Mouse (Mus musculus): ENCODE results near the gene Tram2. TPM values are rescaled to one million over a fixed set of nuclear protein-coding genes. Genes with fewer than 3 reads are reported as not detected.

Tram2 gene
- total RNA-seq, 1 experiment from 2014 or later = 2.1 TPM

GRCm38 (mm10) chr1:20993690-20994089, 85.3 kb downstream of the Tram2 start:
- no peak for ATAC-seq (replicated peaks; ENCODE audit: insufficient number of reproducible peaks, low FRiP score, low TSS enrichment, poor library complexity, severe bottlenecking)

DNA sequence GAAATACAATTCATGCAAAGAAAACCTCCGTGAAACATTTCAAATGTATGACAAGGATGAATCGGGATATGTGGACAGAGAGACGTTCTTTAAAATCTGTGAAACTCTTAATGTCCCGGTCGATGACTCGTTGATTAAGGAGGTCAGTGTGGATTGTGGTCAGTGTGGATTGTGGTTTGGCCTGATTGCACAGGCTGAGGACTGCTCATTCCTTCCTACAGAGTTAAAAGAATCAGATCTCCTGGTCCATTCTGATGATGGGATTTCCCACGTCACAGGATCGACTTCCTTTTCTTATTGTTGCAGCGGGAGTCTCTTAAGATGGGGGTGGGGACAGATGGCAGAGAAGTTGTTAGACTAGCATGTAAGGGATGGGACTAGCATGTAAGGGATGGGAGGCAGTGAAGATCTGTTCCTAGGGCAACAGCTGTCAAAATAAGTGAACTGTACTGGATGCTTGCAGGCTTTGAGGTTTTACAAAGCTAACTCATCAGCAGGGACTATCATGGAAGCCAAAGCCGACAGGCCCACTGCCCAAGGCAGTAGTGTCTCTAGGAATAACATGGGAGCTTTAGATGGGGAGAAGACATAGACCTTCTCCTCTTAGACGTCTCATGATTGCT, 89.5 kb downstream of the Tram2 start:
- ATAC-seq (replicated peaks; ENCODE audit: insufficient number of reproducible peaks, low FRiP score, low TSS enrichment, poor library complexity, severe bottlenecking) = no peak

- no peak for ATAC-seq (replicated peaks; ENCODE audit: insufficient number of reproducible peaks, low FRiP score, low TSS enrichment, poor library complexity, severe bottlenecking)
Observed at GRCm38 (mm10) chr1:20986378-20987056, 92.5 kb downstream of the Tram2 start.

DNA sequence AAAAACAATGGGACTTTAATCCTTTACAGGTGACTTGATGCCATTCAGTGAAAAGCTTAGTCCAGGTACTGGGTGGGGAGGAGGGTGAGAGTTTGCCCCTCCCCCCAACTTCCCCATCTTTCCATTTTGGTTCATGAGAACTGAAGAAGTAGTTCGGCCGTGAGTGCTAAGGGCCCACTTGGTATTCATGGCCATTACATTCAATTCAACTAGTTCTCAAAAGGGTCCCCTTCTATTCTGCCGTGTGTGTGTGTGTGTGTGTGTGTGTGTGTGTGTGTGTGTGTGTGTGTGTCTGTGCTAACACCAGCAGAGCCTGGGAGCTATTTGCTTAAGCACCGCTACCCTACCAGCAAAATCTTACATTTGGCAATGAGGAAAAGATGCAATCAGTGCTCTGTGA, 94.4 kb downstream of the Tram2 start:
- no peak for ATAC-seq (replicated peaks; ENCODE audit: insufficient number of reproducible peaks, low FRiP score, low TSS enrichment, poor library complexity, severe bottlenecking)

GRCm38 (mm10) chr1:20984103-20984502, 94.9 kb downstream of the Tram2 start:
- no peak for ATAC-seq (replicated peaks; ENCODE audit: insufficient number of reproducible peaks, low FRiP score, low TSS enrichment, poor library complexity, severe bottlenecking)

GRCm38 (mm10) chr1:20981764-20982163, 97.3 kb downstream of the Tram2 start:
- no peak for ATAC-seq (replicated peaks; ENCODE audit: insufficient number of reproducible peaks, low FRiP score, low TSS enrichment, poor library complexity, severe bottlenecking)

DNA sequence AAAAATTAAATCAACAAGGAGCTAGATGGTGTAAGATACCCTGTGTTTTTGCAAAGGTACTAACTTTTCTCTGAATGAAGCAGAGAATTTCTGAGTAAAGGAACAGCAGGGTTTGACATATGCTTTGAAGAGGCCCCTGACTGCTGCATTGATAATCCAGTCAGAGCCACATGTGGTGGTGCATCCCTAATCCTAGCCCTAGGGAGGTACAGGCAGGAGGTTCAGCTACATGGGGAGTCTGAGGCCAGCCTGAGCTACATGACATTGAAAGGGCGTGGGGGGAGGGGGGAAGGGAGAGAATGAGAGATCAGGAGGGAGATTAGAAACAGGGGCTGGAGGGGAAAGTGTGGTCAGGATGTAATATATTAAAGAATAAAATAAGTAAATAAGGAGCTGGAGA, 98.5 kb downstream of the Tram2 start:
- ATAC-seq (replicated peaks; ENCODE audit: insufficient number of reproducible peaks, low FRiP score, low TSS enrichment, poor library complexity, severe bottlenecking) = no peak

DNA sequence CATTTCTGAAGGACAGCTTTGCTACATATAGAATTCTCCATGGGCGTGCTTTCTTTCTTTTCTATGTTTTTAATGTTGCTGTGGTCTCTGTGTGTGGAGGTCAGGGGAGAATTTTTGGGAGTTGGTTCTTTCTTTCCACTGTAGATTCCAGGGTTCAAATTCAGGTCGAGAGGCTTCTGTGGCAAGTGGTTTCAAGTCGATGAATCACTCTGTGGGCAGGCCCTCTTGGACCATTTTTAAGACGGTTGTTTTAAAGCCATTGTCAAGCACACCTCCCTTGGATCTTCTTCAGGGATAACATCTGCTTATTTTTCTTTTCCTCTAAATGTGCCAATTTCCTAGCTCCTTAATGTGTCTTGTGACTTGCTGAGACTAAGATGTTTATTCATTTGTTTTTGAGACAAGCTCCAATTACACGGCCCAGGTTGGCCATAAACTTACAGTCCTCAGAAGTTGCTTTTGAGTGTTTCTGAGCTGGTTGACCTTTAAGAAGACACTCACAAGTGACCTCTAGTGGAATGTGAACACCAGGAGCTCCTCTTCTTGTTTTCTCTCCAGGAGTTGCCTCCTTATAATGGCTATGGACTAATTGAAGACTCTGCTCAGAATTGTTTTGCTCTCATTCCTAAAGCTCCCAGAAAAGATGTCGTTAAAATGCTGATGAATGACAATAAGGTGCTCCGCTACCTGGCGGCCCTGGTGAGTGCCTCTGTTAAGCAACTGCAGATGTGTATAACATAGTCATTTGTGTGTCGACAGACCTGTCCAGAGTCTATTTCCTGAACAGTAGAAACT, 104.5 kb downstream of the Tram2 start:
- ATAC-seq (replicated peaks; ENCODE audit: insufficient number of reproducible peaks, low FRiP score, low TSS enrichment, poor library complexity, severe bottlenecking) = no peak

GRCm38 (mm10) chr1:20973389-20973788, 105.6 kb downstream of the Tram2 start:
- ATAC-seq (replicated peaks; ENCODE audit: insufficient number of reproducible peaks, low FRiP score, low TSS enrichment, poor library complexity, severe bottlenecking) = no peak

- ATAC-seq (replicated peaks; ENCODE audit: insufficient number of reproducible peaks, low FRiP score, low TSS enrichment, poor library complexity, severe bottlenecking) = no peak
Observed at GRCm38 (mm10) chr1:20969642-20970041, 109.4 kb downstream of the Tram2 start.

DNA sequence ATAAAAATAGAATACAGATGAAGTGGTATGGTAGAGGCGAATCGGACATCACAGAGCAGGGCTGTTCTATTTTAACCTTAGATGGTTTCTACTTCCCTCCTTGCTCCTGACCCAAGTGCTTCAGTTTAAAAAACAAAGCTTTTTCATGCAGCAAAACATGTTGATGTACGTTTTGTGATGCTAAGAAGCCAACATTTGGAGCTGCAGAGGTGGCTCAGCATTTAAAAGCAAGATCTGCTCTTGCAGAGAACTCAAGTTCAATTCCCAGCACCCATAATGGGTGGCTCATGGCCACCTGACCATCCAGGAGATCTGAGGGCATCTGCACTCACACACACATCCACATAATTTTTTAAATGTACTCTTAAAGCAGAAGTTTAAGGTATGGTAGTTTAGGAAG, 124.2 kb downstream of the Tram2 start:
- ATAC-seq (replicated peaks; ENCODE audit: insufficient number of reproducible peaks, low FRiP score, low TSS enrichment, poor library complexity, severe bottlenecking) = no peak

- ATAC-seq (replicated peaks; ENCODE audit: insufficient number of reproducible peaks, low FRiP score, low TSS enrichment, poor library complexity, severe bottlenecking) = peak; percentile 28; the same call in 1 of the 2 replicates
Observed at GRCm38 (mm10) chr1:20951799-20952198, 127.2 kb downstream of the Tram2 start.

DNA sequence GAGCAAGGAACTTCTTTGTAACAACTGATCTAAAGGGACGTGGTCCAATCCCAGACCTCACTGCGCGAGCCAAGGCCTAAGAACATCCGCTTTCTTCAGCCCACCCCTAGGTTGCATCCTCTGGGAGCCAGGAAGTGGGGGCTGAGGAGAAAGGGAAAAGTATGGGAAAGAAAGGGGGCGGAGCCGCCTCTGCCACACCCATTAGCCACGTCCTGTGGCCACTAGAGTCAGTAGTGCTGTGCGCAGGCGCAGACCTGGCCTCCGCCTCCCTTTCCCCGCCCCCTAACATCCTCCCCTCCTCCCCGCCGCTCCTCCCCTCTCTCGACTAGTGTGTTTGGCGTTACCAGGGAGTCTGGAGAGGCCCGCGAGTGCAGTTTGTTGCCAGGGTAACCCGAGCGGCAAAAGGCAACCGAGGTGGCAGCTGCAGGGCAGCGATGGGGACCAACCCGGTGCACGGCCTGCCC, 127.7 kb downstream of the Tram2 start, which contains the start of gene Efhc1:
TSS of gene Efhc1 (plus strand) at position 327 of the 464 bp plus-strand sequence.
- peak; percentile 86 for ATAC-seq (replicated peaks; ENCODE audit: insufficient number of reproducible peaks, low FRiP score, low TSS enrichment, poor library complexity, severe bottlenecking)

Other genes with a start within 250 kb of the Tram2 start
- gene Paqr8, start 188.6 kb downstream of the Tram2 start, total RNA-seq (2017) = 0.57 to 2.1 TPM (median 1.2 TPM) in 3 replicates
- gene Efhc1, start 127.6 kb downstream of the Tram2 start, total RNA-seq (2017) = 0.39 TPM in 1 of 3 replicates, not detected in the others
- gene Tmem14a, start 139.3 kb upstream of the Tram2 start, total RNA-seq (2017) = 0.76 to 3.4 TPM (median 1.2 TPM) in 3 replicates
- gene Gsta3, start 161.4 kb upstream of the Tram2 start, total RNA-seq (2017) = 0.68 to 4.7 TPM in 2 of 3 replicates, not detected in the other

Measured in monocyte, adult 5-6 weeks (primary cell).